Mouse (Mus musculus) lung, postnatal 4 days (tissue): Measurements from ENCODE around the gene Pdzk1.

ENCODE experiments used
- DNase-seq, 2 experiments: peaks; one replicate each; pipeline ENCODE4 v3.0.0; 2021

Pdzk1 gene

GRCm38 (mm10) chr3:96838996-96839645 is 10.0 kb downstream of the Pdzk1 start:
- DNase-seq, result peak in 1 of 2 experiments; percentile 5

DNA sequence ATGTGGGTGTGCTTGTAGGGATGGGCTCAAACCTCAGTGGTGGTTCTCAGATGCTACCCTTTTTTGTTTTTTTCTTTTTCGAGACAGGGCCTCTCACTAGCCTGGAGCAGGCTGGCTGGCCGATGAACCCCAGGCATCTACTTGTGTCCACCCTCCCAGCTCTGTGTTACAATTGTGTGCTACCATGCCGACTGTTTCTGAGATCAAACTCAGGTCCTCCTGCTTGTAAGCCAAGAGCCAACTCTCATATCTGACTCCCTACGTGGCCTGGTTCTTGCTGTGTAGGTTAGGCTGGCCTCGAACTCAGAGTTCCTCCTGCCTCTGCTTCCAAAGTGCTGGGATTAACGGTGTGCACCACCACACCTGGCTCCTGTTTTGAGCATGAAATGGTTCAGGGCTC is 16.1 kb downstream of the Pdzk1 start:
- DNase-seq, result peak in 1 of 2 experiments; percentile 6

GRCm38 (mm10) chr3:96845806-96846205 is 16.7 kb downstream of the Pdzk1 start:
- DNase-seq, result peak in 1 of 2 experiments; percentile 28

- peak in 1 of 2 experiments; percentile 16 for DNase-seq
These were observed 17.9 kb downstream of the Pdzk1 start for GRCm38 (mm10) chr3:96846985-96847384.

GRCm38 (mm10) chr3:96847661-96848060 is 18.6 kb downstream of the Pdzk1 start:
- peak in 1 of 2 experiments; percentile 26 for DNase-seq

GRCm38 (mm10) chr3:96848470-96848869 is 19.4 kb downstream of the Pdzk1 start:
- peak in 1 of 2 experiments; percentile 13 for DNase-seq

DNA sequence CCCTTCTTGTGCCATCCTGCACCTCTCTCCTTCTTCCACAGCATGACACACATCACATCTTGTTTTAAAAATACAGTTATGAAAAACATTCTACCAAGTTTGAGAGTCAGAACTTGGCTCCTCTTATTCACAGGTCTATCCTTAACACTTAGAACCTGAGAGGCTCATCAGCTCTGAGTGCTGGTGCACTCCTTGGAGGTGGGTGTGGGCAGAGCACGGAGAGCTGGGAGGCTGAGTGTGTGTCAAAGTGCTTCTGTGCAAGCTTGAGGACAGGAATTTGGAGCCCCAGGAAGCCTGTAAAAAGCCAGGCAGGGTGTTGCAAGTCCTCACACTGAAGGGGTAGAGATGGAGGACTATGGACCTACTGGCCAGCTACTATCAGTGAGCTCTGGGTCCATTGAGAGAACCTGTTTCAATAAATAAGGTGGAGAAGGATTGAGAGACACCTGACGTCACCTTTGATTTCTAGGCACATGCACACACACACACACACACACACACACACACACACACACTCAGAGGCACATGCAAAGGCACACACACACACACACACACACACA is 20.2 kb downstream of the Pdzk1 start:
- DNase-seq, result peak in 1 of 2 experiments; percentile 33

DNA sequence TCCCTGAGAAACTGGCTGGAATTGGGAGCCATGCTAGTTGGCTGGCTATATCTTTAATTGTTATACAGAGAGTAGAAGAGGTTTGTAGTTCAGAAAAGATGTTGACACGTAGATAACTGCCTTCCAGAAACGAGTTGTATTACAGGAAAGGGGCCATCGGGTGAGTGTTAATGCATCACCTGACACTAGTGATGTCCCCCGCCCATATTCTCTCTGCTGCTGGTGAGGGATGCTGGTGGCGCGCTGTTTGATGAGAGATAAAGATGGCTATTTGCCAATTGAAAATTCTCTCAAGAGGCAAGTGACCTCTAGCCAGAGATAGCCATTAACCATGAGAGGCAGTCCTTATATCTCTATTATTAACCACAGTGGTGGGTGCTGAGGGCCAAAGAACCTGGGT is 23.5 kb downstream of the Pdzk1 start:
- DNase-seq, result peak in 1 of 2 experiments; percentile 3

DNA sequence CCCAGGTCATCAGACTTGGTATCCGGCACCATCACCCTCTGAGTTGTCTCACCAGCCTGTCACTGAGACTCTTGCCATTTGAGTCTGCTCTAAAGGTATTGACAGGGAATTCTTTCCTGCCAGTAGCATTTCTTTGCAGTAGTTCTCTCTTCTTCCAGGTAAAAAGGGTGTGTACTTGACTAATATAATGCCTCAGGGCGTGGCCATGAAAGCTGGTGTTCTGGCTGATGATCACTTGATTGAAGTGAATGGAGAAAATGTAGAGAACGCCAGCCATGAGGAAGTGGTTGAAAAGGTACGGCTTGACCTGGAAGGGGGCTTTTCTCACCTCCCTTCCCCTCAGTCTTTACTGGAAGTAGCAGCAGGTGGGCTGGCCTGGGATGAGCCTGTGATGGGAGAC is 25.3 kb downstream of the Pdzk1 start:
- DNase-seq, result peak in 1 of 2 experiments; percentile 7

- DNase-seq, result peak in 1 of 2 experiments; percentile 9
These were observed 26.7 kb downstream of the Pdzk1 start for GRCm38 (mm10) chr3:96855833-96856232.

DNA sequence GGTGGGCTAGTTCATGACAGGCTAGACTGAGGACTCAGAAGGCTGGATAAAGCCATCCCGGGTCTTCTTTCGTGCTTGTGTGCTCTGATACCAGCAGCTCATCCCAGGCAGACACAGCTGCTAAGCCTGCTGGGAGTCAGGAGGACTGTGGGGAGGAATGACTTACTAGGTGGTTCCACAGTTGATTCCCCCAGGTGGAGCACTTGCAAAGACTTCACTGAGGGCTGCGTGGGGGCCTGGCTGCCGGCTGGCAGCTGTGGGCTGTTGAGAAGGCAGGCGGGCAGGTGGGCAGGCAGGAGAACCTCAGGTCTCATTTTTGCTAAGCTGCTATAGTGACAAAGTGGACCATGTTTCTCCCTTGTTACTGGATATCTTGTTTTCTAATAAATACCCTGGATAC is 31.4 kb downstream of the Pdzk1 start:
- peak in 1 of 2 experiments; percentile 10 for DNase-seq

GRCm38 (mm10) chr3:96867863-96868262 is 38.8 kb downstream of the Pdzk1 start:
- DNase-seq, result no peak

GRCm38 (mm10) chr3:96868566-96868965 is 39.5 kb downstream of the Pdzk1 start:
- DNase-seq, result no peak

DNA sequence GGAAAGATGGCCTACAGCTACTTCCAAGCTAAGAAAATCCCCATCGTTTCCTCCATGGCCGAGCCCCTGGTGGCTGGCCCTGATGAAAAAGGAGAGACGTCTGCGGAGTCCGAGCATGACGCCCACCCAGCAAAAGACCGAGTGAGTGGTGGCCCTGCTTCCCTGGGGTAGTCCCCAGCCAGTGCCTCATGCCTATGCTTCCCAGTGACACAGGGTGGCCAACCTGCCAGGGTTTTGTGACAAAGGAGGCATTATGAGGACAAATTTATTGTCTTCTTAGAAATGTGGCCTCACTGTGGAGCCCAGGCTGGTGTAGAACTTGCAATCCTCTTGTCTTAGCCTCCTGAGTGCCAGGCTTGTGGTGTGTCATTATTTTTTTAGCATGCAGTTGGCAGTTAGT is 40.0 kb downstream of the Pdzk1 start:
- no peak for DNase-seq

DNA sequence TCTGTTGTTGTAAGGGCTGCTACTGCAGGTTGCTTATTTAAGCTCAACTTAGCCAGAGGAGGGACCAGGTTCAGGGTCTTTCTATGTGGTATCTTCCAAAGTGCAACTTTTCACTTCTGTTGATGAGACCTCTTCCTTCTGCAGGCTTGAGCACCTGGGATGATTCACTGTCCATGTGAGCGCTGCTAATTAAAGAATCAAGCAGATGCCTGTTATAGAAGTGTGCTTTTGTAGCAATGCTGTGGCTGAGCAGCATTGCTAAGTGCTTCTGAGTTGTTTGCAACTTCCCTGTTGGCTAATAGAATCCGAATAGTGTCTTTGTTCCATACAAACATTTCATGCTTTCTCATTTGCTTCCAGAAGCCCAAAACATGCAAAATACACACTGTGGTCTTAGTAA is 41.2 kb downstream of the Pdzk1 start:
- no peak for DNase-seq

DNA sequence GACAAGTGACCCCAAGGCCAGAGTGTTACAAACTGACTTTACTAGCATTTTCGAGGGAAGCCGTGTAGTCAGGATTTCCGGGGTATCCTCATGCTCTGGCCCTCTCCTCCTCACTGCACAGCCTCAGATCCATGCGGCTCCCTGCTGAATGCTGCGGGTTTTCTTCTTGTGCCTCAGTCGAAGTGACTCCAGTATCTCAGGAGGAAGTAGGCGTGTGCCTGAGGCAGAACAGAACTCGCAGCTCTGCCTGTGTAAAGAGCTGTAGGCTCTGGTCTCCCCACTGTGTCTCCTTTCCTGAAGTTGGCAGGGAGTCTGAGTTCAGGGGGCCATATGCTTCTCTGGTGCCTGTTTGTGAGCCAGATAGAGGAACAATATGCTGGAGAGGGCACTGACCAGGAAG is 42.0 kb downstream of the Pdzk1 start:
- no peak for DNase-seq

- no peak for DNase-seq
These were observed 43.4 kb downstream of the Pdzk1 start for GRCm38 (mm10) chr3:96872501-96872900.

DNA sequence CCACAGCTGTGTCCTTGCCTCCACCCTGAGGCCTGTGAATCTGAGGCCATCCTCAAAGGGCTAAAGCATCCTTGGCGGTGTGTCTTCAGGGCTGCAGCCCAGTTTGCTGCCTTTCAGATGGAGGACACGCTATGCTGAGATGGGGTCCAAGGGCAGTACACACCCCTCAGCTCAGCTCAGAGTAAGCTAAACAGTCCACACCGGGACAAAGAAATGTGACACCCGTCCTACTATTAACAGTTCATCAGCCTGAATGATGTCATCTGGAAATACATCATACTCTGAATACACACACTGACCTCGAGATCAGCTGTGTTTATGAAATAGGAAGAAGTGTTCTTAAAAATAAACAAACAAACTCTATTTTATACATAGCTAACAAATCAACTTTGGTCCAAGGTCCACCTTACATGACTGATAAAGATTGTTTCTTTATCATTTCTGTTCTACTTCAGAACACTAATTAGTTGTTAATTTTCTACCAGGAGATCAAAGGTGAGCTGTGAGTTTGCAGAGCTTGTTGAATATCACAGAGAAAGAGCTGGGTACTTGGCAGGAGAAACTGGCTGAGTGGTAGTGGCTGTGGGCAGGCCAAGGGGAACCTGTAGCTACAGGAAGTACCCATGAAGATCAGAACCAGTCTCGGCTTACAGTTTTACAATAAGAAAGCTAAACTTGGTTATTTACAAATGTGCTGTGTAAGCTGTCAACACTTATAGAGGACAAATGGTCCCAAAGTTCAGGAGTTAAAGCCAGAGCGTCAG is 45.9 kb downstream of the Pdzk1 start:
- DNase-seq, result no peak

DNA sequence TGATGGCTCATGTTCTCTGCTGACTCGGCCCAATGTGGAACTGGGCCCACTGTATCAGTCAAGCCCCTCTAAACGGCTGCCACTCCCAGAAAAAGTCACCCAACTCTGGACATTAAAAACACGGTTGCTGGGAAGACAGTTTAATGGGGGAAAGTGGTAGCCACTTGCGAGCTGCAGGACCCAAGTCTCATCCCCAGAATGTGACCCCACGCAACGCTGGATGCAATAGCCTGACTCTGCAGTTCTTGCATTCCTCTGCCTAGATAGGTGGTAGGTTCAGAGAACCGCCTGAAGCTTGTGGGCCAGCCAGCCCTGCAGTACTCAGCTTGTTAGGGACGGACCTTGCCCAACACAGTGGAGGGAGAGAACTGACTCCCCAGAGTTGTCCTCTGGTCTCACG is 50.5 kb downstream of the Pdzk1 start:
- DNase-seq, result no peak

DNA sequence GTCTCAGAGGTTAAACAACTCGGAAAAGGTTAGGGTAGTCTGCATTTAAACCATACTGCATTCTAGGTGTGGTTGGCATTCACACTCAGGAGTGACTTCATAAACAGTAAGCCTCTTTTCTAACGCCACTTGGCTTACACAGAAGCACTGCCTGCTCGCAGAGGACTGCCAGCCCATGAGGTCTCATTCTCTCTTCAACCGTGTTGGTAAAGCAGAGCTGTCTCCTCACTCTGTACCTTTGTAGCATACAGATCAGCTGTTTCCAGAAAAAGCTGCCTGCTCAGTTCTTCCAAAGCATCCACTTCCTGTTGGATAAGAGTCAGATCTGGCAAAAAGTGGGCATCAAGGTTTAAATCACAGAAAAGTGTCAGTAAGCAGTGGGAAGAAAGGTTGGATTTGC is 51.3 kb downstream of the Pdzk1 start:
- no peak for DNase-seq

GRCm38 (mm10) chr3:96881557-96881956 is 52.5 kb downstream of the Pdzk1 start:
- DNase-seq, result no peak

DNA sequence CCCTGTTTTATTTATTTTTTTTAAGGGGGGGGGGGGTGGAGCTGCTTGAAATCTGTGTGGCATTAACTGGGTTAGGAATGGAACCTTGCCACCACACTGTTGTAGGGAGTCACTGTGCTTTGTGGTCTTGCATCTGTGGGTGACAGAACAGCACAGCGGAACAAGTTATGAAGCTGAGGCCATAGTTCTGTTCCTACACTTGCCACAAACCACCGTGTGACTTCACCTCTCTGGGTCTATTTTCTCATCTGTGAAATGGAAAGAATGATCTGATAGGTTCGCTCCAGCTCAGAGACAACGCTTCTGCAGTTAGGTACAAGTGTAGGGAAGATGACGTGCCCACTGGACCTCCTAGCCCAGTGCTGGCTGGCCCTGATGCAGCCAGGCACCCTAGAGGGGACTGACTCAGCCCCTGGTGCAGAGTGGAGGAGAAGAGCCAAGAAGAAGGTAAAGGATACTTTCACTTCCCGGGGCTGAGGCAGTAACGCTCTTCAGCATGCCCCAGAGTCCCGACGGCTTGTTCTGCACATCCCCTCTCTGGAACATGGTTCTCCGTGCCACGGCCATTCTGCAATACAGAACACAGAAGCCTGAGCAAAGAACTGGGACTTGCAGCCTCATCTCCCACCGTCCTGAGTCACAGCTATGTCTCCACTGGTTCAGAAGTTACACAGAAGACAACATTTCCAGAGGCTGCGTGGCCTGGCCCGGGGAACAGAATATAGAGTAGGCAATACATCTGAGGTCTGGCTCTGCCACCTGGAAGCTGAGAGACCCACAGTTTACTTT is 53.2 kb downstream of the Pdzk1 start:
- DNase-seq, result no peak

GRCm38 (mm10) chr3:96883690-96884089 is 54.6 kb downstream of the Pdzk1 start:
- no peak for DNase-seq
